ENCODE assay signal across 18 mouse cellular contexts in the genomic region with DNA sequence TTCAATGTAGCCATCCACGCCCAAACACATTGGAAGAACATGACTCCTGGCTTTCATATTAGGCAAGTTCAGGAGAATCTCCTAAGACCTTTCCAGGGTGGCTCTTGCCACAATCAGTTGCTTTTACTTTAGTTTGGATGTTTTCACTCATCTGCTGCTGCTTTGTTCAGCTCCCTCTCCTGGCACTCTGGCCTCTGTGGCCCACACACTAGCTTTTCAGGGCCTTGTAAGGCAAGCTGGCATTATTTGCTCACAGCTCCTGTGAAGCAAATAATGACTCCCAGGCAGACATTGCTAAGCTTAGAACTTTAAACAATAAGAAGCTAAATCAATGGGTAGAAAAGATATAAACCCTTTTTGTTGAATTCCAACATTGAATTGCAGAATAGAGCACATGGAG.
DNase-seq lines count a peak whose midpoint lies in the region; ATAC-seq lines count a peak whose summit lies in the region.
"Had no signal": no experiment of that assay in that cellular context is flagged by ENCODE, and none has a peak within 500 bp of the region (broad histone marks: within the 10 kb centered on the region; RNA-seq: fewer than 3 reads in every experiment).

No protein-coding gene starts in this region.

- DNase-seq in embryo, embryonic 10 days (ENCODE audit: low spot score): peak; percentile 12
- DNase-seq in embryo, embryonic 11 days: no peak
- no peak for DNase-seq in hindbrain, embryonic 10.5 days (ENCODE audit: low spot score)
- no peak for DNase-seq in midbrain, embryonic 14.5 days
- no peak for DNase-seq in heart, postnatal 14 days
- DNase-seq: adrenal gland, postnatal 10 days; cerebellum, adult 11-12 months; cerebellum, adult 9-10 months; cerebellum, postnatal 36 days; gastrocnemius, postnatal 10 days; heart, adult 18-20 months; heart, postnatal 10 days had no signal

- H3K4me2 ChIP-seq in hindbrain, embryonic 13.5 days: no peak overlapping the region
- H3K4me2 ChIP-seq in midbrain, embryonic 12.5 days (replicated peaks): no peak overlapping the region
- no peak overlapping the region for H3K4me2 ChIP-seq in midbrain, embryonic 14.5 days (ENCODE audit: low read length)
- H3K4me2 ChIP-seq: hindbrain, embryonic 15.5 days had no signal

- no peak for ATAC-seq in hindbrain, embryonic 13.5 days (ENCODE audit: low FRiP score)
- ATAC-seq in midbrain, embryonic 12.5 days (ENCODE audit: low FRiP score, low read depth): 0 out of 2 replicates have a peak, but pooled peaks have one; percentile 43
- ATAC-seq in midbrain, embryonic 14.5 days (ENCODE audit: low FRiP score, low TSS enrichment): no peak
- ATAC-seq: intestine, embryonic 16.5 days had no signal

- H3K9ac ChIP-seq in hindbrain, embryonic 13.5 days: no peak overlapping the region
- no peak overlapping the region for H3K9ac ChIP-seq in midbrain, embryonic 12.5 days (replicated peaks)
- H3K9ac ChIP-seq in midbrain, embryonic 14.5 days (replicated peaks; ENCODE audit: low read length): no peak overlapping the region
- H3K9ac ChIP-seq: hindbrain, embryonic 15.5 days had no signal

- peak overlapping the region; percentile 2; the same call in 1 of the 2 replicates for H3K27ac ChIP-seq in hindbrain, embryonic 10.5 days
- H3K27ac ChIP-seq in hindbrain, embryonic 13.5 days: no peak overlapping the region
- H3K27ac ChIP-seq in midbrain, embryonic 12.5 days (replicated peaks): no peak overlapping the region
- no peak overlapping the region for H3K27ac ChIP-seq in midbrain, embryonic 14.5 days (replicated peaks; ENCODE audit: low read depth, low read length)
- H3K27ac ChIP-seq: embryonic facial prominence, embryonic 10.5 days; heart, embryonic 10.5 days; hindbrain, embryonic 15.5 days had no signal

- peaks cover 6% of the 10 kb centered on the region; the same call in 1 of the 2 replicates for H3K4me1 ChIP-seq in hindbrain, embryonic 10.5 days (replicated peaks)
- H3K4me1 ChIP-seq in hindbrain, embryonic 13.5 days (replicated peaks): no peaks in the 10 kb centered on the region
- H3K4me1 ChIP-seq in midbrain, embryonic 12.5 days: peaks cover 4% of the 10 kb centered on the region; the same call in 1 of the 2 replicates
- H3K4me1 ChIP-seq in midbrain, embryonic 14.5 days (ENCODE audit: control insufficient read depth, insufficient read depth, low read length): no peaks in the 10 kb centered on the region
- H3K4me1 ChIP-seq: embryonic facial prominence, embryonic 10.5 days; heart, embryonic 10.5 days; hindbrain, embryonic 15.5 days had no signal

- 81% methylated on average over 1 of the region's 1 CpGs for WGBS in hindbrain, embryonic 10.5 days
- 76% methylated on average over 1 of the region's 1 CpGs for WGBS in hindbrain, embryonic 13.5 days
- WGBS in midbrain, embryonic 12.5 days: 57% methylated on average over 1 of the region's 1 CpGs
- 90% methylated on average over 1 of the region's 1 CpGs for WGBS in midbrain, embryonic 14.5 days

- no peaks in the 10 kb centered on the region for H3K36me3 ChIP-seq in hindbrain, embryonic 10.5 days
- no peaks in the 10 kb centered on the region for H3K36me3 ChIP-seq in hindbrain, embryonic 13.5 days
- no peaks in the 10 kb centered on the region for H3K36me3 ChIP-seq in midbrain, embryonic 12.5 days
- H3K36me3 ChIP-seq in midbrain, embryonic 14.5 days (ENCODE audit: control insufficient read depth, insufficient read depth, low read length): no peaks in the 10 kb centered on the region
- H3K36me3 ChIP-seq: embryonic facial prominence, embryonic 10.5 days; heart, embryonic 10.5 days; hindbrain, embryonic 15.5 days had no signal

- no peak overlapping the region for H3K4me3 ChIP-seq in hindbrain, embryonic 10.5 days
- H3K4me3 ChIP-seq in hindbrain, embryonic 13.5 days: no peak overlapping the region
- no peak overlapping the region for H3K4me3 ChIP-seq in midbrain, embryonic 12.5 days
- H3K4me3 ChIP-seq in midbrain, embryonic 14.5 days (replicated peaks; ENCODE audit: low read depth, low read length): no peak overlapping the region
- H3K4me3 ChIP-seq: embryonic facial prominence, embryonic 10.5 days; heart, embryonic 10.5 days; hindbrain, embryonic 15.5 days had no signal

- H3K9me3 ChIP-seq in hindbrain, embryonic 10.5 days: no peaks in the 10 kb centered on the region
- H3K9me3 ChIP-seq in hindbrain, embryonic 13.5 days: no peaks in the 10 kb centered on the region
- H3K9me3 ChIP-seq in midbrain, embryonic 12.5 days: no peaks in the 10 kb centered on the region
- H3K9me3 ChIP-seq in midbrain, embryonic 14.5 days (ENCODE audit: control insufficient read depth, low read length): no peaks in the 10 kb centered on the region
- H3K9me3 ChIP-seq: embryonic facial prominence, embryonic 10.5 days; heart, embryonic 10.5 days; hindbrain, embryonic 15.5 days had no signal

- no peaks in the 10 kb centered on the region for H3K27me3 ChIP-seq in hindbrain, embryonic 10.5 days (ENCODE audit: insufficient read depth, poor library complexity, severe bottlenecking)
- H3K27me3 ChIP-seq in hindbrain, embryonic 13.5 days: no peaks in the 10 kb centered on the region
- no peaks in the 10 kb centered on the region for H3K27me3 ChIP-seq in midbrain, embryonic 12.5 days
- no peaks in the 10 kb centered on the region for H3K27me3 ChIP-seq in midbrain, embryonic 14.5 days (ENCODE audit: control insufficient read depth, insufficient read depth, low read length)
- H3K27me3 ChIP-seq: hindbrain, embryonic 15.5 days had no signal

- intact Hi-C loops in heart, postnatal 14 days (cut with DNase I): no loop called here
